In the genomic region with DNA sequence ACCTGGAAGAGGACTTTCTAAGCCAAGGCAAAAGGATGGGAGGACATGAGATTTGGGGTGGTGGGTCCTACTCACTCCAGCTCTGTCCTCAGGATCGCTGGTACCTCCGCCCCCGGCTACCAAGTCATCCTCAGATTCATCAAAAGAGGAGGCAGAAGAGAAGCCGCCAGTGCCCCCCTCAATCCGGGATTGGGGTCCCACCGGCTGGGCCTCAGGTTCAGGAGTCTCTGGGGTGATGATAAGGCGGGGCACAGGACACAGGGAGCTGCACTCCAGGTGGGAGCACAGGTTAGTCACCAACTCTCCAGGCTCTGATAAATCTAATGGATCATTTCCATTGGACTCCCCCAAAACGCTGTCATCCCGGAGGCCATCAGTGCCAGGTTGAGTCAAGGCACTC, we compare ENCODE assay signal across 8 mouse cellular contexts. TPM values are rescaled to one million over a fixed set of nuclear protein-coding genes. Genes with fewer than 3 reads are reported as not detected.
DNase-seq lines count a peak whose midpoint lies in the region; ATAC-seq and TF ChIP-seq lines count a peak whose summit lies in the region.

No protein-coding gene starts in this region.

- H3K9me3 ChIP-seq in erythroblast, embryonic 14.5 days (ENCODE audit: control insufficient read depth, low read length) = no peaks in the 10 kb centered on the region
- H3K9me3 ChIP-seq in liver, embryonic 11.5 days (ENCODE audit: control insufficient read depth, low read length) = no peaks in the 10 kb centered on the region

- H3K9ac ChIP-seq in liver, embryonic 11.5 days (ENCODE audit: low read depth, low read length) = peak overlapping the region; percentile 81

- 41% methylated on average over 9 of the region's 9 CpGs for WGBS in liver, embryonic 11.5 days

- H3K27ac ChIP-seq in testis, adult 2 months (ENCODE audit: control insufficient read depth, insufficient read depth, low read depth, low read length) = no peak overlapping the region
- H3K27ac ChIP-seq in liver, embryonic 11.5 days (ENCODE audit: low read depth, low read length) = no peak overlapping the region

- no peak for DNase-seq in testis, postnatal 14 days (ENCODE audit: low spot score)
- DNase-seq in liver, embryonic 11.5 days (ENCODE audit: low spot score) = no peak
- no peak for DNase-seq in frontal cortex, postnatal 10 days (ENCODE audit: low spot score in 2 of 2)
- no peak for DNase-seq in layer of hippocampus, postnatal 14 days (ENCODE audit: low spot score in 2 of 2)

- no peak for TF ChIP-seq CTCF in testis, adult 2 months (IDR thresholded peaks at IDR 0.05; ENCODE audit: control insufficient read depth, insufficient read depth, insufficient replicate concordance, low read depth, low read length)

- H3K4me1 ChIP-seq in erythroblast, embryonic 14.5 days (ENCODE audit: control insufficient read depth) = peaks cover 77% of the 10 kb centered on the region
- H3K4me1 ChIP-seq in testis, adult 2 months (ENCODE audit: control insufficient read depth, insufficient read depth, low read length) = peaks cover 16% of the 10 kb centered on the region
- peaks cover 48% of the 10 kb centered on the region for H3K4me1 ChIP-seq in liver, embryonic 11.5 days (replicated peaks; ENCODE audit: control insufficient read depth, insufficient read depth, low read length)

- no peak for TF ChIP-seq POLR2A in testis, adult 2 months (IDR thresholded peaks at IDR 0.05; ENCODE audit: control insufficient read depth, low read depth, low read length)

- H3K4me2 ChIP-seq in liver, embryonic 11.5 days = peak overlapping the region; percentile 87

- H3K36me3 ChIP-seq in erythroblast, embryonic 14.5 days (ENCODE audit: control insufficient read depth) = peaks cover 6% of the 10 kb centered on the region
- H3K36me3 ChIP-seq in testis, adult 2 months (ENCODE audit: control insufficient read depth, insufficient read depth, low read length) = no peaks in the 10 kb centered on the region
- no peaks in the 10 kb centered on the region for H3K36me3 ChIP-seq in liver, embryonic 11.5 days (ENCODE audit: control insufficient read depth, insufficient read depth, low read length)

- no peaks in the 10 kb centered on the region for H3K27me3 ChIP-seq in erythroblast, embryonic 14.5 days (ENCODE audit: control insufficient read depth)
- H3K27me3 ChIP-seq in testis, adult 2 months (ENCODE audit: control insufficient read depth, insufficient read depth, low read length) = no peaks in the 10 kb centered on the region
- H3K27me3 ChIP-seq in liver, embryonic 11.5 days (replicated peaks; ENCODE audit: control insufficient read depth, insufficient read depth, low read length) = no peaks in the 10 kb centered on the region

- peak overlapping the region; percentile 87 for H3K4me3 ChIP-seq in erythroblast, embryonic 14.5 days (replicated peaks)
- H3K4me3 ChIP-seq in testis, adult 2 months (ENCODE audit: control insufficient read depth, low read depth, low read length) = peak overlapping the region; percentile 79
- H3K4me3 ChIP-seq in liver, embryonic 11.5 days (ENCODE audit: low read depth, low read length) = peak overlapping the region; percentile 86

- ATAC-seq in erythroblast, adult 5-6 weeks (replicated peaks; ENCODE audit: low FRiP score, poor library complexity, severe bottlenecking) = no peak
- ATAC-seq in liver, embryonic 11.5 days (replicated peaks; ENCODE audit: low FRiP score) = no peak
- ATAC-seq in granulocyte monocyte progenitor cell, adult 5-6 weeks (replicated peaks; ENCODE audit: poor library complexity, severe bottlenecking) = no peak

RNA-seq across cellular contexts. Expression of a gene that starts 1.2 kb away (rescaled TPM):
- polyA plus RNA-seq in erythroblast, embryonic 14.5 days (2012) = 0.12 TPM in 2 replicates
- 2.3 TPM in 1 of 2 replicates, not detected in the other for total RNA-seq in erythroblast, adult 5-6 weeks (2015; ENCODE audit: low replicate concordance)
- total RNA-seq in erythroblast, adult 5-6 weeks (2017; ENCODE audit: low replicate concordance) = 0.60 and 1.5 TPM in 2 replicates
- 4.1 and 5.2 TPM in 2 replicates for polyA plus RNA-seq in testis, adult 2 months (2012; rRNA removed)
- 3.5 and 4.8 TPM in 2 replicates for polyA plus RNA-seq in liver, embryonic 11.5 days (2014; fragmentation: Nextera tagmentation; extraction: Ambion mirVana)
- total RNA-seq in granulocyte monocyte progenitor cell, adult 5-6 weeks (2014; fragmentation: Nextera tagmentation) = 2.1 and 7.7 TPM in 2 replicates
- total RNA-seq in granulocyte monocyte progenitor cell, adult 5-6 weeks (2017) = 1.8 and 2.2 TPM in 2 replicates
- total RNA-seq in layer of hippocampus, postnatal 14 days (2021) = 1 to 10 TPM; 7.3 to 8.0 TPM

RNA-seq across cellular contexts. Expression of a gene that starts 5.5 kb away (rescaled TPM):
- 2.7 and 2.8 TPM in 2 replicates for polyA plus RNA-seq in erythroblast, embryonic 14.5 days (2012)
- total RNA-seq in erythroblast, adult 5-6 weeks (2015; ENCODE audit: low replicate concordance) = 2.1 and 3.5 TPM in 2 replicates
- 2.9 and 4.5 TPM in 2 replicates for total RNA-seq in erythroblast, adult 5-6 weeks (2017; ENCODE audit: low replicate concordance)
- 32.7 and 33.7 TPM in 2 replicates for polyA plus RNA-seq in testis, adult 2 months (2012; rRNA removed)
- 16.6 and 18.7 TPM in 2 replicates for polyA plus RNA-seq in liver, embryonic 11.5 days (2014; fragmentation: Nextera tagmentation; extraction: Ambion mirVana)
- 13.3 and 15.9 TPM in 2 replicates for total RNA-seq in granulocyte monocyte progenitor cell, adult 5-6 weeks (2014; fragmentation: Nextera tagmentation)
- total RNA-seq in granulocyte monocyte progenitor cell, adult 5-6 weeks (2017) = 9.5 and 10.0 TPM in 2 replicates
- 10 to 100 TPM; 27.1 to 30.9 TPM for total RNA-seq in layer of hippocampus, postnatal 14 days (2021)

RNA-seq across cellular contexts. Expression of a gene that starts 31.0 kb away (rescaled TPM):
- 0.09 and 0.19 TPM in 2 replicates for polyA plus RNA-seq in erythroblast, embryonic 14.5 days (2012)
- total RNA-seq in erythroblast, adult 5-6 weeks (2015; ENCODE audit: low replicate concordance) = 0.42 and 0.58 TPM in 2 replicates
- total RNA-seq in erythroblast, adult 5-6 weeks (2017; ENCODE audit: low replicate concordance) = 0.17 and 1.5 TPM in 2 replicates
- 5.9 and 7.8 TPM in 2 replicates for polyA plus RNA-seq in testis, adult 2 months (2012; rRNA removed)
- 3.6 TPM in 2 replicates for polyA plus RNA-seq in liver, embryonic 11.5 days (2014; fragmentation: Nextera tagmentation; extraction: Ambion mirVana)
- 1.2 and 1.3 TPM in 2 replicates for total RNA-seq in granulocyte monocyte progenitor cell, adult 5-6 weeks (2014; fragmentation: Nextera tagmentation)
- total RNA-seq in granulocyte monocyte progenitor cell, adult 5-6 weeks (2017) = 0.69 and 1.1 TPM in 2 replicates
- 100 to 1,000 TPM; 144 to 148 TPM for total RNA-seq in layer of hippocampus, postnatal 14 days (2021)

RNA-seq across cellular contexts. Expression of a gene that starts 31.2 kb away (rescaled TPM):
- polyA plus RNA-seq in erythroblast, embryonic 14.5 days (2012) = 33.0 and 34.3 TPM in 2 replicates
- 30.3 and 43.2 TPM in 2 replicates for total RNA-seq in erythroblast, adult 5-6 weeks (2015; ENCODE audit: low replicate concordance)
- total RNA-seq in erythroblast, adult 5-6 weeks (2017; ENCODE audit: low replicate concordance) = 12.7 and 19.5 TPM in 2 replicates
- polyA plus RNA-seq in testis, adult 2 months (2012; rRNA removed) = 128 and 134 TPM in 2 replicates
- polyA plus RNA-seq in liver, embryonic 11.5 days (2014; fragmentation: Nextera tagmentation; extraction: Ambion mirVana) = 282 and 294 TPM in 2 replicates
- total RNA-seq in granulocyte monocyte progenitor cell, adult 5-6 weeks (2014; fragmentation: Nextera tagmentation) = 213 and 258 TPM in 2 replicates
- total RNA-seq in granulocyte monocyte progenitor cell, adult 5-6 weeks (2017) = 92.5 and 99.7 TPM in 2 replicates
- total RNA-seq in layer of hippocampus, postnatal 14 days (2021) = 10 to 100 TPM; 83.8 to 84.1 TPM

RNA-seq across cellular contexts. Expression of a gene that starts 31.7 kb away (rescaled TPM):
- polyA plus RNA-seq in erythroblast, embryonic 14.5 days (2012) = 0.16 and 0.19 TPM in 2 replicates
- 0.63 and 2.3 TPM in 2 replicates for total RNA-seq in erythroblast, adult 5-6 weeks (2015; ENCODE audit: low replicate concordance)
- 0.34 and 0.84 TPM in 2 replicates for total RNA-seq in erythroblast, adult 5-6 weeks (2017; ENCODE audit: low replicate concordance)
- 44.3 TPM in 2 replicates for polyA plus RNA-seq in testis, adult 2 months (2012; rRNA removed)
- polyA plus RNA-seq in liver, embryonic 11.5 days (2014; fragmentation: Nextera tagmentation; extraction: Ambion mirVana) = 2.5 and 2.8 TPM in 2 replicates
- 6.7 and 7.7 TPM in 2 replicates for total RNA-seq in granulocyte monocyte progenitor cell, adult 5-6 weeks (2014; fragmentation: Nextera tagmentation)
- total RNA-seq in granulocyte monocyte progenitor cell, adult 5-6 weeks (2017) = 2.2 and 2.6 TPM in 2 replicates
- 10 to 100 TPM; 23.7 to 24.3 TPM for total RNA-seq in layer of hippocampus, postnatal 14 days (2021)

Comparison
In these comparisons a context has a peak if more than half of its experiments do, and no peak if none do; other contexts are left out.
1. RNA of a gene that starts 31.0 kb away (total RNA-seq): 144 to 148 TPM in layer of hippocampus, postnatal 14 days; 0.69 to 1.3 TPM in granulocyte monocyte progenitor cell, adult 5-6 weeks and 0.17 to 1.5 TPM in erythroblast, adult 5-6 weeks; every median in the first group is over 10 times any median in the second.
2. Peak in every context shown above with its lines, with median percentiles within 50 percentile points of each other: H3K4me3 ChIP-seq.